Mouse (Mus musculus) induced T-regulatory cell, adult 2 months (primary cell): ENCODE results near the gene Tssk1.
A peak's percentile ranks its signal among the peaks of the same experiment; 100 is the strongest.

Source experiments
- DNase-seq: peaks from one replicate; pipeline ENCODE4 v3.0.0-alpha.2; 2012; ENCODE audit warnings: low read depth

The Tssk1 gene

DNA sequence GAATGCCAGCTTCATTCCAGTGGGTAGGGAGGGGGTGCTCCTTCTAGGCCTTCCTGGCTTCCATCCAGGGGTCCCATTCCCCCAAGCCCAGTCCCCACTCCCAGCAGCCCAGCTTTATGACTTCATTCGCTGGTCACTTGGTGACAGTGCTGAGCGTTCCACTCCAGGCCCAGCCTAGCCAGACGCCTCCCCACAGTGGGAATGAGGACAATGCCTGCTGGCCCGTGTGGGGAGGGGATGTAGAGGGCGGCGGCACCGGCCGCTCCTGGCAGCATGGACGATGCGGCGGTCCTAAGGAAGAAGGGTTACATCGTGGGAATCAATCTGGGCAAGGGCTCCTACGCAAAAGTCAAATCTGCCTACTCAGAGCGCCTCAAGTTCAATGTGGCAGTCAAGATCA lies 4.4 kb downstream of the Tssk1 start, which contains the start of the genes Dgcr2 and Tssk2:
Dgcr2 (minus strand) TSS at position 101 of the 400 bp plus-strand sequence.
Tssk2 (plus strand) TSS at position 176 of the 400 bp plus-strand sequence.
- DNase-seq: no peak

GRCm38 (mm10) chr16:17911052-17911595 lies 17.1 kb downstream of the Tssk1 start, which contains the start of gene Ess2:
Gene Ess2 (minus strand): TSS chr16:17911348.
- peak; percentile 98 for DNase-seq

GRCm38 (mm10) chr16:17914307-17915249 lies 20.6 kb downstream of the Tssk1 start, which contains the start of gene Gsc2:
Gene Gsc2 (minus strand): TSS chr16:17915059.
- DNase-seq: peak; percentile 44

DNA sequence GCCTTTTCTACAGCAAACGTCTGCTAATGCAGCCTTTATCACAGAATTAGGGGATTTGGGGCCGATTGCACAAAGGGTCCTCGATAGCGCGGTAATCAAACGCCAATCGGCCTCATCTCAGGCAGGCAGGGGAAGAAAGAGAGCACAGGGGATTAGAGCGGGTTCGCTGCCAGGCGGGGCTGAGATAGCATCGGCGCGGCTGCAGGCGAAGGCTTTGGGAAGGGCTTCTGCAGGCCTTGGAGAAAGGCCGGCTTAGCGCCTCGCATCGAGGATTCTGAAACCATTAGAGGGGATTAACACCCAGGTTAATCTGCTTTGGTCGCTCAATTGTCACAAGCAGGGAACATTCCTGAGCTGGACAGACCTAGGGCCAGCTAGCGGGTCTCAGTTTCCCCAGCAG lies 26.6 kb downstream of the Tssk1 start:
- no peak for DNase-seq

DNA sequence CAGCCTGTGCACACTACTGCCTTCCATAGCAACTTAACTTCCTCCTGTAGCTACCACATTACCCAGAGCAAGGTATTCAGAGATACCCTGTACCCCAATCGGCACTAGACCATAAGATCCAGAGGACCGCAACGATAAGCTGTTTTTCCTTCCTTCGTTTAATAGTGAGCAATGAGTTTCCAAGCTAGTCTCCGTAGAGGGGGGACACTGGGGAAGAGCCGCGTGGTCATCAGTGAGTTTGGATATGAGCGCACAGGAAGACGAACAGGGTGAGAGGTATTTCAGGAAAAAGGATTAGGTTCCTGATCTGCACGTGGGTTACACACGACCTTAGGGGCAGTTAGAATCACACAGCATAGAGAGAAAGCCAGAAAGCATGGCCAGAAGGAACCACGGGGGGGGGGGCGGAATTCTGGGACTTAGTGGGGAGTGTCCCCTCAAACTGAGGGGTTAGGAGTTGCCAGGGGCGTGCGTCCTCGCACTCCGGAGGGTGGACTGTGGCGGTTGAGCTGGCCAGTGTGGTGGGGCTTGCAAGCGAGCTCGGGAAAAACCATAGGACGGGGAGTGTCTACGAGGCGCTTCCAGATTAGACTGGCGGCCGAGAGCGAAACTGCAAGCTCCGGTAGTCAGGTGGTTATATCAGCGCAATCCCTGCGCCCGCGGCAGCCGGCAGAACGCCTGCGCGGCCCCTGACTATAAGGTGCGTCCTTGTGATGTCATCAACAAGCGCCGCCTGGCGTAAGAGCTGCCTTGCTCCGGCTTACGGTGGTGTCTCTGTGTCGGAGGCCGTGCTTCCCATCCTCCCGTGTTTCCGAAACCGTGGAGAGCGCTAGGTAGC lies 27.5 kb downstream of the Tssk1 start:
- DNase-seq: peak; percentile 98

- DNase-seq: no peak
Observed at GRCm38 (mm10) chr16:17922163-17922538, 28.1 kb downstream of the Tssk1 start.

DNA sequence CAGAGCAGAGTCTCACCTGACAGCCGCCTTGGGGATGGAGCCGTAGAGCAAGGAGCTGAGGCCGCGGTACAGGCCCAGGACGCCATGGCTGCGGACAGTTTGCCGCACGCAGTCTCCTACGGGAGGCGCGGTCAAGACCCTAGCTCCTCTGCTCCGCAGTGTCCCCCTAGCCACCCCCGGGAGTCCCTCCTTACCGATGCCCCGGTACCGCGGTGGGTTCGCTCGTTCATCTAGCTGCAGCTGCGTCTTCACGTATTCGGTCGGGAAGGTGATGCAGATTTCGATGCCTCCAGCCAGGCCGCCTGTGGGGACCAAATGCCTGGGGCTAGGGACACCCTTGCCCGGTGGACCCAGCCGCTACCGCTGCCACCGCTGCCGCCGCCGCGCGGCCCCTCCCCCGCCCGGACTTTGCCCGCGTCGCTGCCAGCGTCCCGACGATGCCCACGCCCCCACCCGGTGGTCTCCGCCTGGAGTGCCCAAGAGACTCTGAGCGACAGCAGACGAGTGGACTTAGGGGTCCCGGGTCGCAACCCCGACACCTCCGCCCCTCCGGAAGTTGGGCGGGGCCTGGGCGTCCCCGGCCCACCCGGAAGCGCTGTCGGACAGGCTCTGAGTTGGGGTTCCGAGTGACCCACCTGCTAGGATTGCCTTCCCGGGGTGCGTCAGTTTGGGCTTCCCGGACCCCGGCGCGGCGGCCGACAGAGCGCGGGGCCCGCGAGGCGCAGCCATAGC lies 33.5 kb downstream of the Tssk1 start:
- peak; percentile 69 for DNase-seq

GRCm38 (mm10) chr16:17928087-17928580 lies 34.1 kb downstream of the Tssk1 start, which contains the start of gene Slc25a1:
Gene Slc25a1 (minus strand): TSS chr16:17928219.
- peak; percentile 81 for DNase-seq

- peak; percentile 93 for DNase-seq
Observed at GRCm38 (mm10) chr16:17928627-17929104, 34.6 kb downstream of the Tssk1 start.

GRCm38 (mm10) chr16:17929211-17929610 lies 35.2 kb downstream of the Tssk1 start:
- no peak for DNase-seq

GRCm38 (mm10) chr16:17929631-17930030 lies 35.6 kb downstream of the Tssk1 start:
- DNase-seq: no peak

DNA sequence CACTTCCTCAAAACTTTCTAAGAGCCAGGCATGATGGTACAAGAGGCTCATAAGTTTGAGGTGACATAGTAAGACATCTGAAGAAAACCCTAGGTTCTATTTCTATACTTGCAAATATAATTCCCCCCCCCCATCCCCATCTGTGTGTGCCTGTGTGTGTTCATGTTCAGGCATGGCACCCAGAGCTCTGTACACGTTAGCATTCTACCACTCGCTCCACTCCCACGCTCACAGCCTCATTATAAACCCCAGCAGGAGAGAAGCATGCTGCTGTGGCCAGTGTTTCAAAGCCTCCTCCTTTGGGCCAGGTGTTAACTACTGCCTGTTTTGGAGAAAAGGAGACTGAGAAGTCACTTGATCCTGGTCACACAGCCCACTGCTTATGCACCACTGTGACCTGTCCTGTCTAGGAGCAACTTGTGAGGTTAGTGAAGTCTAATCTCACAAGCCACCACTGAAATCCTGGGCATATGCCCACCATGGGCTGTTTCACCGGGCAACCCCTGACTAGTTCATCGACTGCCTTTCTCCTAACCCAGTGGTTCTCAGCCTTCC lies 38.0 kb downstream of the Tssk1 start:
- no peak for DNase-seq

DNA sequence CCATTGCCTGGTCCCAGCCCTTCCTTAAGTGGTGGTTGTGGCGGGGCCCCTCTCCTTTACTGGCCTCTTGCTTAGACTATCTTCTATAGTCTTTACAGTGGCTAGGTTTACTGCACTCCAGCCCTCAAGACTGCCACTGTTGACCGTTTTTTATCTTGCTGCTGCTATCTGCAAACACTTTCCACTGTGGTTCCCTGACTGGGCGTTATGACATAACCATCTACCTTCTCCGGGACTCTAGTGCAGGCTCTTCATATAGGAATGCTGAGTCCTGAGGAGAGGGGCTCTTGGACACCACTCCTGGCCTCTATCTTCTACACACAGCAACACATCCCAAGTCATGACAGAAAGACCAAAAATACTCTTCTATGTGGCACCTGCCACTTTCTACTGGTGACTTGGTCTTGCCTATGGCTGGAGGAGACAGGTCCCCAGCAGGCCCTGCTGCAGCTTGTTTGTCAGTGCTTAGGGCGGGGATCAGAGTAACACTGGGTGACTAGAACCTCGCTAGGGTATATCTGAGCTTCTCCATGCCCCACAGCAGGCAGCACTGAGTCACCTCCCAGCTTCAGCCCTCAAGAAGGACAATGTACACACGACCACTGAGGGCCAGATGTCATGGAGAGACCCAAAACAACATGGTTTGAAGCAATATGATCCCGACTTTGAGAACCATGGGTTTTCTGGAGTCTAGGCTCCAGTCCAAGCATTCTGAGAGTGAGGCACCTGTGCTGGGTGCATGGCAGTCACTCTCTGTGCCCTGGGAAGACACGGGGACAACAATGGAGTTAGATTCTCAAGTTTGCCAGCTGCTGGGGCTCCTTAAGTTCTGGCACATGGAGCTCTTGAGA lies 39.8 kb downstream of the Tssk1 start:
- no peak for DNase-seq

DNA sequence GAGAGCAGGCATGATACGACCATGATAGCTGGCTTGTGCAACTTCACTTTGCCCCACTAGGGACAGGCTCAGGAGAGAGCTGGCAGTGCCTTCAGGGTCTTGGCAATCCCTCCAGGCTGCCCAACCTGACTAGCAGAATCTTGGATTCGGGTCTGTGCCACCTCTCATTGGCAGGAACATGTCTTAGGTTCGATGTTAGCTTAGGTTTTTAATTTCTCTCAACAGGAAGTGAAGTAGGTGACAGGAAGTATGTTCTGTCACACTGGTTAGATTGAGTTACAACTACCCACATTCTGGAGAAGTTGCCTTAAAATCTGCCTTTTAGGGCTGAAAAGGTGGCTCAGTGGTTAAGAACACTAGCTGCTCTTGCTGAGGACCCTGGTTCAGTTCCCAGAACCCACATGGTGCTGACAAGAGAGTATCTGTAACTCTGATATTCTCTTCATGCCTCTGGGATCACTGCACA lies 40.5 kb downstream of the Tssk1 start:
- peak; percentile 35 for DNase-seq

DNA sequence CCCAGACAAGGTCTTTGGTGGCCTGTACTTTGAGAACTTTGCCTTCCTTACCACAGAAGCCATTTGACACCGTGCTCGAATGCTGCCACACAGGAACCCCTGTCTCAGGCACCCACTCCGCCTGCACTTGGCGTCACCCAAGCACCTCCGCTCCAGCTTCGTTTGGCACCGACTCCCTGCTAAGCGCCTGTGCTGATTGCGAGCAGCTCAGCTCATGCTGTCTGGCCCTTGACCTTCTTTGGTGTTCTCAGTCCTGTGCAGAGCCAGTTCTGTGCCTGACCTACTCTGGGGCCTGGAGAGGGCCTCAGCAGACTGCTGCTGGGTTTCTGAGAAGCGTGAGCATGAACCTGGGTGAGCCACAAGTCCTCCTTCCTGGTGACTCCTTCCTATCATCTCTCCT lies 42.8 kb downstream of the Tssk1 start:
- no peak for DNase-seq

DNA sequence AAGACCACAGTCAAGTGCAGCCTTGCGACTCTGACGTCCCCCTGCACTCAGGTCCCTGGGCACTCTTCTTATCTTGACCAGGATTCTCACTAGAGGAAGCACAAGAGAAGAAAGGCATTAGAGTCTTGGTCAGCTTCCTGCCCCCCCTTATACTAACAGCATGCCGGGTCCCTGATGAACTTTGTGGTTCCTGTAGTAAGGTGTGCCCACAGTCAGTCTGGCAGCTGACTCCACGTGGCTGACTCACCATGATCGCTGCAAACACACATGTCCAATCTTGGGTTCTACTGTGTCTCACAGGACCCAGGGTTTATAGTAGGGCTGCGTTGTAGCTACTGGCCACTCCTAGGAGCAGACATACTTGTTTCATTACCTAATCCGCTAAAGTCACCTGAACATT lies 44.2 kb downstream of the Tssk1 start:
- DNase-seq: no peak

DNA sequence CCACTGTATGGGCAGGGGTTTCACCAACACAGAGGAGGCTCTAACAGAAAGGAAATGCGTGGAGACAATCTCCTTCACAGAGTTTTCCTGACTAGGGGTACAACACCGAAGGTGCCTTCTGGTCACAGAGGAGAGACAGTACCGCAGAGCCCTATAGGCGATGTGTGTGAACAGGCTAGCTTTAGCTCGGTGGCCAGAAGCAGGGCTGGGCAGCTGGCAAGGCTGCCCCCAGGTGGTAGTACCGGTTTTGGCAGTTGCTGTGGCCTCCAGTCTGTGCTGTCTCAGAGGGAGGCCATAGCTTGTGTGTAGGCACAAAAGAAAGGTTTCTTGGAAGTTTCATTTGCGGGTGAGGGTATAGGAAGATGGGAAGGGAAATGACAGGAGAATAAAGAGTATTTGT lies 44.8 kb downstream of the Tssk1 start:
- peak; percentile 73 for DNase-seq

DNA sequence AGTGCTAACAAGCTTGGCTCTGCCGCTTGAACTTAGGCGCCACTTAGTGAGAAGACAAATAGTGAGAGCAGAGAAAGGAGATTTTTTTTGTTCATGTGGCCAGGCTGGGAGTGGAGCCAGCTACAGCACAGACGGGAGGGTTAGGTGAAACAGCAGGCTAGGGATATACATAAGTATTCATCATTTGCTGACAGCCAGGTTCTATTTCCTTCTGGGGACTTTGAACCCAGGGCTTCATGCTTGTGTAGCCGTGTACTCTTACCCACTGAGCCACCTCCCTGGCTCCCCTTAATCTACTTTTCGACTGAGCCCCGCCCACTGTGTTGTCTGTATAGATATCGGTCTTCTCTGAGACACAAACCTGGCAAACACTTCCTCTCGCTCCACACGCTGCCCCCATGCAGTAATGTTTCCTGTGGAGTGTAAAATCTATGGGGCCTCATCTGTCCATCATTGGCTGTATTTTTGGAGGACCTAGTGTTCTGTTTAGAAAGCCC lies 45.3 kb downstream of the Tssk1 start:
- DNase-seq: no peak

GRCm38 (mm10) chr16:17943466-17943865 lies 49.4 kb downstream of the Tssk1 start:
- no peak for DNase-seq
